Mouse (Mus musculus) T-helper 1 cell (primary cell): ENCODE measurements around the gene Smyd5.

Source experiments
- in situ Hi-C: fragments of 300-600 bp; cut with MboI, MseI; formaldehyde crosslinking; loops from one replicate; pipeline ENCODE4 v1.15.1; 2025; ENCODE audit warnings: high pct_unique_total_duplicates

Gene Smyd5

DNA sequence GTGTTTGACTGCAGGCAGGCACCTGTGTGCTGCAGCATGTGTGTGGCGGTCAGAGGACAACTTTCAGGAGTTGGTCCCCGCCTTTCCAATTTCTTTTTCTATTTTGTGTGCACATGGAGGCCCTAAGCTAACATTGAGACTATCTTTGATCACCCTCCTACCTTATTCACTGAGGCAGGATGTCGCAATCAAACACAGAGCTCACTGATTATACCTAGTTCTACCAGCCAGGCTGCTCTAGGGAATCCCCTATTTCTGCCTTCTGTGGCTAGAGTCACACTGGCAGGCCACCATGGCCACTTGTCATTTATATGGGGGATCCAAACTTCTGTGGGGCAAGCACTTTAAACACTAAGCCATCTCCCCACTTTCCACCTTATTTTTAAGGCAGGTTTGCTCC lies 57.9 kb downstream of the Smyd5 start:
- in situ Hi-C loops = no loop called here

DNA sequence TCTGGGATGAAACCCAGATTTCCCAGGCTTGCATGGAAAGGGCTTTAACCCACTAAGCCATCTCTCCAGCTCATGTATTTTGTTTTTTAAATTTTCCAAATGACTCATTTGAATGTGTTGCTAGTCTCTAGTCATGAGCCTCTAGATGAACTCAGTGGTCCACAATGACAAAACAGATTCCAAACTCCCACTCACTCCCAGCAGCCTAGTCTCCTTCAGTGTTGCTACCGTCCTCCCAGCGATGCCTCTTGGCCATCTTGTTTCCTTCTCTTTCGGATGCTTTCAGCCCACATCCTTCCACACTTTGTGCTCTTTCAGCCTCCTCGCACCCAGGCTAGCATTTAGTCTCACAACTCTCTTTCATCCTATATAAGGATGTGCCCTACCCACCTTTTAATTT lies 58.5 kb downstream of the Smyd5 start:
- in situ Hi-C loops = no loop called here

DNA sequence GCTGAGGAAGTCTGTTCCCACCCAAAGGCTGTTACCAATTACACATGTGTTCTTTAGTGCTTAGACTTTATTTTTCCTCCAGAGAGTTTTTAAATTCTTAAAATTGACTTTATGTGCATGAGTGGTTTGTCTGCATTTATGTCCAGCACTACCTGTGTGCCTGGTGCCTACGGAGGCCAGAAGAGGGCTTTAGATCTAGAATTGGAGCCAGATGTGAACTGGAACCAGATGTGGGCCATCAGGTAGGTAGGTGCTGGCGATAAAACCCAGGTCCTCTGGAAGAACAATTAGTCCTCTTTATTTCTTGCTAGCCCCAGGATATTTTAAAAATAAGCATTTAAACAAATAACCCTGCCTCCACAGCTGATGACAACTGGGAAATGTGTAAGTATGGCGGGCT lies 59.8 kb downstream of the Smyd5 start:
- in situ Hi-C loops = no loop called here
